Mouse (Mus musculus) embryonic fibroblast, embryonic 13.5 days (primary cell): ENCODE data around the gene Gm21983. TPM values are rescaled to one million over a fixed set of nuclear protein-coding genes. Genes with fewer than 3 reads are reported as not detected.
A peak's percentile ranks its signal among the peaks of the same experiment; 100 is the strongest.

ENCODE experiments used
- H3K27ac ChIP-seq: 2 replicates; pipeline ENCODE4 v1.5.1; 2012; ENCODE audit warnings: low read length, control low read depth, inconsistent platforms; ENCODE audit not compliant: insufficient read depth
- H3K4me1 ChIP-seq: 2 replicates; pipeline ENCODE4 v1.6.1; 2011; ENCODE audit warnings: low read length; ENCODE audit not compliant: control insufficient read depth, insufficient read depth
- H3K4me3 ChIP-seq: 2 replicates; pipeline ENCODE4 v1.5.1; 2011; ENCODE audit warnings: mild to moderate bottlenecking, control low read depth, low read length; ENCODE audit not compliant: insufficient read depth
- CTCF ChIP-seq: IDR thresholded peaks from 2 replicates; pipeline ENCODE4 v1.5.1; 2011; ENCODE audit warnings: mild to moderate bottlenecking, control low read depth, low read length, moderate library complexity, borderline replicate concordance; ENCODE audit not compliant: insufficient read depth
- POLR2A ChIP-seq: IDR thresholded peaks from 2 replicates; pipeline ENCODE4 v1.6.1; 2011; ENCODE audit warnings: low read depth, mild to moderate bottlenecking, control low read depth, low read length, moderate library complexity
- polyA plus RNA-seq: library from polyadenylated mRNA; stranded (reverse); fragments of >200 nt; gene quantifications from 2 replicates; pipeline ENCODE4 v1.2.4, GENCODE M21; 2011; ENCODE audit warnings: low read depth; ENCODE audit not compliant: missing spikeins, insufficient read length

Gm21983 gene
- polyA plus RNA-seq, 1 experiment, result not detected

DNA sequence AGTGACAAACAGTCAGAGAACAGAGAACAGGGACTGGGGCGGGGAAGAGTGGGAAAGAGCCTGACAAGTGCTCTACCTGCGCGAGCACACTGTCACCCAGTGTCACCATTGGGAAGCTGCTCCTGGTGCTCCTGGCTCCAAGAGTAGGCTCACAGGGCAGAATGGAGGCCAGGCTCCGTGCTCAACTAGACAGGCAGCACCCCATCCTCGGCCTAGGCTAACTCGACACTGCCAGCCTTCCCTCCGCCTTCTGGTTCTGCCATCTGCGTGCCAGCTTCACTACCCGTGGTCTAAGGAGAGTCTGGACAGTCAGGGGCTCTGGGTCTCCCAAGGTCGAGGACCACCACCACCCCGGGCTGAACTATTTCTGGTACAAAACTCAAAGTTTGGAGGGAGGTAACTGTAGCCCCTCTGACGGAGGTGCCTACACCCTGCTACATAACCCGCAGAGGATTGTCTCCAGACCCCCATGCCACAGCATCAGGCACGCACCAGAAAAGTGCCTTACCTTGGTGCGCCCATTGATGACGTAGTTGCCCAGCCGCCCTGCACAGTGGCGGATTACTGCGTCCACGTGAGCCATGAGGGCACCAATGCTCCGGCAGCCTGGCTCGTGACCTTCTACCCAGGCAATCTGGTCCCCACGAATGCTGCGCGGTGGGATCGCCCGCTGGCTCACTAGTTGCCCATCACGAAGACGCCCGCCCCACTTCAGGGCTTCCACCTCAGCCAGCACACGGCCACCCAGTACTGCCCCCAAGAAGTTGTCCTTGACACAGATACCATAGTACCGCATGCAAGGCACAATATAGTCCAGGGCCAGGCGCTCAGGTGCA lies 16.6 kb downstream of the Gm21983 start:
- no peaks in the 10 kb centered on the region; the same call in none of the 2 replicates for H3K4me1 ChIP-seq

DNA sequence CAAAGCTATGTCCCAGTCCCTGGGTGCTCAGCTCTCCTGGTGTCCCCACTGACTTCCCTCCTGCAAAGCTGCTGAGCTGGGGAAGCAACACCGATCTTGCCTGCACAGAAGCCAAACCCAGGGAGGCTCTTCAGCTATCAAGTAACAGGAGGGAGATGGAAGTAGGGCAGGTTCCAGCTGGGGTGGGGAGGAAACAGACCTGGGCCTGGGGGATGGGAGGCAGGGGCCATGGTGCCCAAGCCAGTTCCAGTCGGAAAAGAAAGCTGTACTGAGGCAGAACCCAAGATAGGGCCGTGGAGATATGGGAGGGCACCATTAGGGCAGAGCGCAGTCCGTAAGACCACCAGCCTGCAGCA lies 17.5 kb downstream of the Gm21983 start:
- Histone ChIP-seq H3K4me3 (no peak overlapping the region), H3K27ac (no peak overlapping the region), H3K4me1 (no peaks in the 10 kb centered on the region; the same call in none of the 2 replicates)
- TF ChIP-seq CTCF (no peak), POLR2A (no peak)

More for the DNA sequence above, 16.6 kb downstream of the Gm21983 start:
- Histone ChIP-seq H3K27ac (no peak overlapping the region), H3K4me3 (no peak overlapping the region)
- TF ChIP-seq CTCF (no peak), POLR2A (no peak)

- Histone ChIP-seq H3K4me1 (no peaks in the 10 kb centered on the region; the same call in none of the 2 replicates), H3K4me3 (no peak overlapping the region), H3K27ac (no peak overlapping the region)
- TF ChIP-seq POLR2A (no peak), CTCF (no peak)
Observed at GRCm38 (mm10) chr7:27162780-27163449, 18.0 kb downstream of the Gm21983 start.

DNA sequence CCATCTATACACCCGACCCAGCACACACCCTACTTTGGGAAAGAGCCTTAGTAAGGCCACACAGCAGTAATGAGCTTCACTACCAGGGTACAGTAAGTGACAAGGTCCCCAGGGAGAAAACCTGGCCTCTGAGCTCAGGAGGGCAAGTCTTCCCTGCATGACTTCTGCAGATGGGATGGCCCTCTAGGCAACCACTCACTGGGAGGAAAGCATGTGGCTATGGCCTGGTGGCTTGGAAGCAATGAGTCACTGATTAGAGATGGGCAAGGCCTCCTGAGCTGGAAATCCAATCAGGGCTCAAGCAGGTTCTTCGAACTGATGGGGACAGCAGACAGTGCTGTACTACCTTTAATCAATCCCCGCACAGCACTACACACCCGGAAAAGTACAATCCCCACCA lies 19.1 kb downstream of the Gm21983 start:
- TF ChIP-seq CTCF (no peak), POLR2A (no peak)

GRCm38 (mm10) chr7:27160921-27161320 lies 20.0 kb downstream of the Gm21983 start:
- H3K27ac ChIP-seq, result no peak overlapping the region
- no peak overlapping the region for H3K4me3 ChIP-seq
- TF ChIP-seq CTCF (no peak), POLR2A (no peak)
- H3K4me1 ChIP-seq, result no peaks in the 10 kb centered on the region; the same call in none of the 2 replicates

More for the DNA sequence above, 19.1 kb downstream of the Gm21983 start:
- Histone ChIP-seq H3K27ac (no peak overlapping the region), H3K4me3 (no peak overlapping the region), H3K4me1 (no peaks in the 10 kb centered on the region; the same call in none of the 2 replicates)

GRCm38 (mm10) chr7:27159882-27160281 lies 21.0 kb downstream of the Gm21983 start:
- H3K4me1 ChIP-seq, result no peaks in the 10 kb centered on the region; the same call in none of the 2 replicates
- no peak overlapping the region for H3K4me3 ChIP-seq
- TF ChIP-seq CTCF (peak; percentile 95), POLR2A (no peak)
- no peak overlapping the region for H3K27ac ChIP-seq

DNA sequence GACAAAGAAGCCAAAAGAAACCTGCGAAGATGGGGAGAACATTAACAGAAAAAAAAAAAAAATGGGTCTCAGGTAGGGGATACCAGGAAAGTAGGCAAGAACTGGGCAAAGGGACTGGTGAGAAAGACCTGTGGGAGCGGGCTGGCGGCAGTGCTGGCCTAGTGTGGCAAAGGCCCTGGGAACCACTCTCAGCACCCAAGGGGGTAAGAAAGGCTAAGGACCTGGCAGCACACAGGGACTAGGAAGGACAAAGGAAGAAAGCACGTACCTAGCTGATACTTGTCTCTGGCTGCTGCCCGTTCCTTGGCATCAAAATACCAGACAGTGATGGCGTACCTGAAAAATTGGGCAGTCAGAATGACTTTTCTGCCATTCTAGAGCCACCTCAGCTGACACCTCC lies 21.6 kb downstream of the Gm21983 start:
- TF ChIP-seq POLR2A, result no peak
- TF ChIP-seq CTCF, result no peak
- Histone ChIP-seq H3K27ac (no peak overlapping the region), H3K4me1 (no peaks in the 10 kb centered on the region; the same call in 1 of the 2 replicates), H3K4me3 (no peak overlapping the region)

GRCm38 (mm10) chr7:27158171-27158570 lies 22.7 kb downstream of the Gm21983 start:
- no peak overlapping the region for H3K27ac ChIP-seq
- H3K4me3 ChIP-seq, result no peak overlapping the region
- TF ChIP-seq CTCF (no peak), POLR2A (no peak)
- H3K4me1 ChIP-seq, result no peaks in the 10 kb centered on the region

DNA sequence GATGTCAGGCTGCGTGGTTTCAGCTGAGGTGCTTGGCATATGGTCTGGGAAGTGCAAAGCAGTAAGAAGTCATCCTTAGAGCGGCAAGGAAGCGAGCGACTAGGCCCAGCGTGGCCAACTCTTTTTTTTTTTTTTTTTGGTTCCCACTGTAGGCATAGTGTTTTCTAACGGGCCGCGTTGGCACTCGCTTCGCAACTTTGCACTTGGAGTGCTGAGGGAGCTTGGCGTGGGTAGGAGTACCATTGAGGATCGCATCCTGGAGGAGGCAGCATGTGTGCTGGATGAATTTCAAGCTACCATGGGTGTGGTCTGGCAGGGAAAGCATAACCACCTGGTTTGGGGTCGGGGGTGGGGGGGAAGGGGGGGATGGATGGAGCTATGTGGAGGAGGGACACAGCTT lies 24.9 kb downstream of the Gm21983 start:
- H3K27ac ChIP-seq, result no peak overlapping the region
- no peaks in the 10 kb centered on the region for H3K4me1 ChIP-seq
- no peak for TF ChIP-seq POLR2A
- TF ChIP-seq CTCF, result no peak
- no peak overlapping the region for H3K4me3 ChIP-seq

DNA sequence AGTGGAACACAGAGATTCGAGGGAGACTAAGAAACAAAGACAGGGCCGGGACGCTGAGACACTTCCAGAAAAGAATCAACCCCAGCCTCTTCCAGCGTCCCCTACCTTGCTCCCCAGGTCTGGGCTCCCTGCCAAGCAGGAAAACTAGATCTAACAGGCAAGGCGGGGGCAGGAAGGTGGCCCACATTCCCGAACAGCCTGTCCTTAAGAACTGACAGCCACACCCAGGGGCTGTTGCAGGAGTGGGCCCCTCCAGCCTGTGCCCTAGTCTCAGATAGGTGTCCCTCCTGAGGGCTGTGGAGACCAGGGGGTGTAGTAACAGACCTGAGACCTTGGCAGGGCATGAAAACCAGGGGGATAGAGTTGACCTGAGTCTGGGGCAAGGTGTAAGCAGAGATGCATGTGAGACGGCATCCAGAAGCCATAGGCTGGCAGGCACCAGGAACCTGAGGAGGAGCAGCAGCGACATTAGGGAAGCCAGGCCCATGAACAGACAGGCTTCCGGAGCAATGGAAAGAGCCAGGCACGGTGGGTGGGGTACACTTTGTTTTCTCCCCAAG lies 27.6 kb downstream of the Gm21983 start, which contains the start of gene Cyp2t4:
Gene Cyp2t4, plus strand, starts transcription at position 510 of the 560 bp plus-strand sequence.
- no peak for TF ChIP-seq CTCF
- no peak for TF ChIP-seq POLR2A
- no peak within 1 kb of the TSS for H3K4me3 ChIP-seq
- H3K27ac ChIP-seq, result no peak within 1 kb of the TSS
- H3K4me1 ChIP-seq, result no peaks in the 10 kb centered on the region
